Mouse (Mus musculus): ENCODE measurements around the gene Sdf2l1. TPM values are rescaled to one million over a fixed set of nuclear protein-coding genes. Genes with fewer than 3 reads are reported as not detected.

The Sdf2l1 gene
- 82.3 and 108 TPM in 2 replicates for polyA plus RNA-seq (2012)

GRCm38 (mm10) chr16:17132089-17132905 is at the start of gene Sdf2l1:
TSS of gene Sdf2l1 (minus strand) at chr16:17132383.
- TF ChIP-seq GATA1 (IDR thresholded peaks at IDR 0.05; ENCODE audit: low read length): no peak

DNA sequence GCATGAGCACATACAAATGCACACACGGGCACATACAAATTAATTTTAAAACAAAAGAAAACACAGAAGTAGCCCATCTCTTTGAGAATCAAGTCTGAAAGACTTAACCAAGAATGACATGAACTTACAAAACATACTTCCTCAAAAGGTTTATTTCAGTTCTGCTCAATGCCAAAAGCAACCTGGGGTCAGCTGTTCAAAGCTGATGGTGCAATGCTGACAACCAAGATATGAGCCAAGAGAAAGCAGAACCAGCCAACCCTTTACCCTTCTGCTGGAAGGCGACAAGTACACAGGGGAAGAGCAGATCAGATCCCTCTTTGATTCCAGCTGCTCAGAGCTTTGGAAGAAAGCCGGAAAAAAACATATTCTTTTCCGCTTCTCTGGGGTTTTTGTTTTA is 49.2 kb upstream of the Sdf2l1 start:
- no peak for TF ChIP-seq GATA1 (IDR thresholded peaks at IDR 0.05; ENCODE audit: low read length)

DNA sequence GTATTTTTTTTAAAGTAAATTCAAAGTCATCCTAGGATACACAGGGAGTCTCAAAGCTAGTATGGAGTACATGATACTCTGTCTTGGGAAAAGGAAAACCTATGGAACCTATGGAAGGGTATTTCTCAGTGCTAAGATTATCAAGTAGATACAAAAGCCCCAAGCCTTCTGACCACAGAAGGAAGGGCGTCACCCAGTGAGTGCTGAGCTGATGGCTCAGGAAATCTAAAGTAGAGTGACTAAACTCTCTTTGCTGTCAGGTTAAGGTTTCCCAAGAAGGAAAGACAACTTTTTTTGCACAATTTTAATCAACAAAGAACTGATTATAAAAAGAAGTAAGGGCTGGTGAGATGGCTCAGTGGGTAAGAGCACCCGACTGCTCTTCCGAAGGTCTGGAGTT is 47.5 kb upstream of the Sdf2l1 start:
- TF ChIP-seq GATA1 (IDR thresholded peaks at IDR 0.05; ENCODE audit: low read length): no peak

GRCm38 (mm10) chr16:17177623-17178170 is 45.5 kb upstream of the Sdf2l1 start:
- no peak for TF ChIP-seq GATA1 (IDR thresholded peaks at IDR 0.05; ENCODE audit: low read length)

DNA sequence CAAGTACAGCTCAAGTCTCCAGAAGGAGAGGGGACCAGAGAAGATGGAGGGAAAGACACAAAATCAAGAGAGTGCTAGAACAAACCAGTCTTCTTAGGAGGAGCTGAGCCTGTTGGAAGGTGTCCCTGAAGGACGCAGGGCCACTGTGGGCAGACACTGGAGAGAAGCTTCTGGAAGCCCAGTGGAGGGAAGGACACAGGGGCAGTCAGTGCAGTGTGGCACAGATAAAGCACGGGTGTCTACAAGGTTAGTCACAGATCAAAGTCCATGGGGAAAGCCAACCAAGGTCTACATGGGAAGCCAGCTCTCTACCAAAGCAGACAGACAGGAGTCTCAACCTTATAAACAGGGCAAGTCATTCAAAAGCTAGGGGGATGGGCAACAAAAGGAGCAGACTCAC is 43.6 kb upstream of the Sdf2l1 start:
- no peak for TF ChIP-seq GATA1 (IDR thresholded peaks at IDR 0.05; ENCODE audit: low read length)

- TF ChIP-seq GATA1 (IDR thresholded peaks at IDR 0.05; ENCODE audit: low read length): no peak
These were observed 35.9 kb upstream of the Sdf2l1 start for GRCm38 (mm10) chr16:17168049-17168448.

DNA sequence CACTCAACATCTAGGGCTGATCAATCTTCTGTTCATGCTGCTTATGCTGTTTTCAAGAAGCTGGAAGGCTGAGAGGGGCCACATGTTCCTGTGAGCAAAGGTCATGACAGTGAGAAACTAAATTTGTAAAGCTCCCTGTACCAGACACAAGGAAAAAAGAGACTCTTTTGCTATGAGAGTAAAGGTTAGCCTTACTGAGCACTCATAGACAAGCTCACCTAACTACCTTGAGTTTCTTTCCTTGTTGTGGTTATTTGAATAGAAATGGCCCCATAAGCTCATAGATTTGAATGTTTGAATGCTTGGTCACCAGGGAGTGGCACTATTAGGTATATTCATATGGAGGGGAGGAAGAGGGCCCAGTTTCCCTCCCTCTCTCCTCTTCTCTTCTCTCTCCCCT is 35.0 kb upstream of the Sdf2l1 start:
- no peak for TF ChIP-seq GATA1 (IDR thresholded peaks at IDR 0.05; ENCODE audit: low read length)

DNA sequence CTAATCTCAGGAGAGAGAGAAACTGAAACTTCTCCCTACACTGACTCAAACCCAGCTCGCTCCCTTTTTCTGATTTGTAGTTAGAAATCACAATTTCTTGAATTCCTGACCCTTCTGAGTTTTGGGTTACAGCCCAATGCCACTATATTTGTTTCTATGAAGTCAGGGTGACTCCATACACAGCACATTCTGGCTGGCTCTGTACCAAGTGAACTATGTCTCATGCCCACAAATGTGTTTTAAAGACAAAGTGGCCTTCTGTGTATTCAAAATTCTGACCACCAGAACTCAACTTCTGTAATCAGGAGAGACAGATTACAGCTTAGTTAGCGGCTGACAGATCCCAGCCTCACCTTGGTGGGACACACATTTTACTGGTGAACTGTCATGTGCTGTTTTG is 22.2 kb upstream of the Sdf2l1 start:
- no peak for TF ChIP-seq GATA1 (IDR thresholded peaks at IDR 0.05; ENCODE audit: low read length)

DNA sequence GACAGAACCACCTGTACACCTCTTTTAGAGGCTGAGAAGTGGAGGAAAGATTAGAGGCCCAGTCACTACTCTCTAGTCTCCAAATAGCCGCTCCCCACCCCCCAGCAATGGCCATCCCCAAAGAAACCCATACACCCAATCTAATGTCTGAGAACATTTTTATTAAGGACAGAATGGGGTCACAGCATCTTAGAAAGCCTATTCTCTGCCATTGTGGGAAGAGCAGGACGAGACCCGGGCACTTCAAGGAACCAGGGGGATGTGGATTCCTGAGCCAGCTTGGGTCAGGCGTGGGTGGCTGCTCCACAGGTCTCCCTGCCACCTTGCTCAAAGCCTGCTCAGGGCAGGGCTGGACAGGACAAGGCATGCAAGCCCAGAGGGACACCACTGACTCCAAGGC is 19.7 kb upstream of the Sdf2l1 start:
- no peak for TF ChIP-seq GATA1 (IDR thresholded peaks at IDR 0.05; ENCODE audit: low read length)

- no peak for TF ChIP-seq GATA1 (IDR thresholded peaks at IDR 0.05; ENCODE audit: low read length)
These were observed 18.5 kb upstream of the Sdf2l1 start for GRCm38 (mm10) chr16:17150520-17151258.

GRCm38 (mm10) chr16:17148084-17148483 is 15.9 kb upstream of the Sdf2l1 start:
- no peak for TF ChIP-seq GATA1 (IDR thresholded peaks at IDR 0.05; ENCODE audit: low read length)

DNA sequence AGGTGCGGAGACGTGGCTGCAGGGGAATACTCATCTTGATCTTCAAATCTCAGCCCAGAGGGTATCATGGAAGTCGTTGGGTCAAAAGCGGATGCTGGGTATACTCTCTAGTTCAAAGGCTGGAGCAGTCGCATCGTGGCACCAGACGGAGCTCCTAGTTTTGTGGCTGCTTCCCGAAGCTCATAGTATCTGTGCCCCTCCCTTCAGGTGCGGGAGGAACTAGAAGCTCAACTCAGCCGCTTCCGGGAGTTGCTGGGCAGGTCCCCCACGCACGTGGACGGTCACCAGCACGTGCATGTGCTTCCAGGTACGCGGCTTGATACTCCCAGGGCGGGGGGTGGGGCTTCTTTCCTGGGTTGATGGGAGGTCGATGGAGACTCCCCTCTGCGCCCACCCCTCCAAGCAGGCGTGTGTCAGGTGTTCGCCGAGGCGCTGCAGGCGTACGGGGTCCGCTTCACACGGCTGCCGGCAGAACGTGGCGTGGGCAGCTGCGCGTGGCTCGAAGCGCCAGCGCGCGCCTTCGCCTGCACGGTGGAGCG is 15.3 kb upstream of the Sdf2l1 start:
- no peak for TF ChIP-seq GATA1 (IDR thresholded peaks at IDR 0.05; ENCODE audit: low read length)

GRCm38 (mm10) chr16:17146772-17147235 is 14.6 kb upstream of the Sdf2l1 start, which contains the start of gene Ccdc116:
TSS of gene Ccdc116 (minus strand) at chr16:17147229.
- no peak for TF ChIP-seq GATA1 (IDR thresholded peaks at IDR 0.05; ENCODE audit: low read length)

- TF ChIP-seq GATA1 (IDR thresholded peaks at IDR 0.05; ENCODE audit: low read length): no peak
These were observed 12.2 kb upstream of the Sdf2l1 start, which contains the start of gene Ydjc for GRCm38 (mm10) chr16:17144339-17144738. TSS of gene Ydjc (plus strand) at chr16:17144621.

GRCm38 (mm10) chr16:17137355-17137754 is 5.2 kb upstream of the Sdf2l1 start:
- TF ChIP-seq GATA1 (IDR thresholded peaks at IDR 0.05; ENCODE audit: low read length): no peak

- TF ChIP-seq GATA1 (IDR thresholded peaks at IDR 0.05; ENCODE audit: low read length): no peak
These were observed 670 bp upstream of the Sdf2l1 start for GRCm38 (mm10) chr16:17132906-17133200.
